Mouse (Mus musculus): ENCODE data around the gene Ppm1f. TPM values are rescaled to one million over a fixed set of nuclear protein-coding genes. Genes with fewer than 3 reads are reported as not detected.

Ppm1f gene
- polyA plus RNA-seq, 1 experiment from 2014 or later = 25.6 TPM

- 37% methylated on average over 7 of the region's 7 CpGs for WGBS
- Histone ChIP-seq H3K9ac (replicated peaks) (peak overlapping the region; percentile 86; the same call in 1 of the 2 replicates), H3K36me3 (peaks cover 4% of the 10 kb centered on the region; the same call in 1 of the 2 replicates), H3K27ac (replicated peaks) (peak overlapping the region; percentile 93), H3K4me1 (peaks cover 20% of the 10 kb centered on the region), H3K27me3 (replicated peaks) (no peaks in the 10 kb centered on the region), H3K4me2 (peak overlapping the region; percentile 73), H3K4me3 (replicated peaks) (peak overlapping the region; percentile 78), H3K9me3 (replicated peaks) (no peaks in the 10 kb centered on the region)
- ATAC-seq (ENCODE audit: low FRiP score) = peak; percentile 69
Measured at GRCm38 (mm10) chr16:16870241-16870616, 26.0 kb upstream of the Ppm1f start.

GRCm38 (mm10) chr16:16870617-16871331 is 25.5 kb upstream of the Ppm1f start, which contains the start of the genes Top3b and Vpreb1:
Gene Top3b (plus strand): TSS chr16:16870736.
Gene Vpreb1 (minus strand): TSS chr16:16870843.
- WGBS = under 1% methylated on average over 49 of the region's 49 CpGs
- Histone ChIP-seq H3K4me3 (replicated peaks) (peak within 1 kb of the TSS; percentile 78), H3K4me1 (peaks cover 20% of the 10 kb centered on the region), H3K27ac (replicated peaks) (peak within 1 kb of the TSS; percentile 93), H3K9ac (replicated peaks) (peak within 1 kb of the TSS; percentile 86), H3K9me3 (replicated peaks) (no peaks in the 10 kb centered on the region), H3K4me2 (peak within 1 kb of the TSS; percentile 73), H3K27me3 (replicated peaks) (no peaks in the 10 kb centered on the region), H3K36me3 (peaks cover 7% of the 10 kb centered on the region)
- ATAC-seq (ENCODE audit: low FRiP score) = peak; percentile 95

- no peak for ATAC-seq (ENCODE audit: low FRiP score)
- peaks cover 83% of the 10 kb centered on the region for H3K36me3 ChIP-seq
- H3K9ac ChIP-seq (replicated peaks) = no peak overlapping the region
- WGBS = 90% methylated on average over 5 of the region's 5 CpGs
- H3K4me2 ChIP-seq = no peak overlapping the region
- H3K4me1 ChIP-seq = no peaks in the 10 kb centered on the region
- H3K27ac ChIP-seq (replicated peaks) = no peak overlapping the region
- H3K4me3 ChIP-seq (replicated peaks) = no peak overlapping the region
- no peaks in the 10 kb centered on the region for H3K9me3 ChIP-seq (replicated peaks)
- no peaks in the 10 kb centered on the region for H3K27me3 ChIP-seq (replicated peaks)
Measured at GRCm38 (mm10) chr16:16879025-16879424, 17.2 kb upstream of the Ppm1f start.

GRCm38 (mm10) chr16:16888341-16888740 is 7.9 kb upstream of the Ppm1f start:
- Histone ChIP-seq H3K4me2 (no peak overlapping the region), H3K4me3 (replicated peaks) (no peak overlapping the region), H3K9ac (replicated peaks) (no peak overlapping the region), H3K9me3 (replicated peaks) (no peaks in the 10 kb centered on the region), H3K27me3 (replicated peaks) (no peaks in the 10 kb centered on the region), H3K36me3 (peaks cover 98% of the 10 kb centered on the region), H3K4me1 (no peaks in the 10 kb centered on the region), H3K27ac (replicated peaks) (no peak overlapping the region)
- WGBS = 100% methylated on average over 1 of the region's 1 CpGs
- ATAC-seq (ENCODE audit: low FRiP score) = no peak

GRCm38 (mm10) chr16:16892366-16892765 is 3.9 kb upstream of the Ppm1f start:
- WGBS = 92% methylated on average over 7 of the region's 7 CpGs
- ATAC-seq (ENCODE audit: low FRiP score) = no peak
- Histone ChIP-seq H3K4me2 (no peak overlapping the region), H3K36me3 (peaks cover 63% of the 10 kb centered on the region), H3K27me3 (replicated peaks) (no peaks in the 10 kb centered on the region), H3K4me1 (peaks cover 11% of the 10 kb centered on the region), H3K27ac (replicated peaks) (no peak overlapping the region), H3K9ac (replicated peaks) (no peak overlapping the region), H3K4me3 (replicated peaks) (no peak overlapping the region), H3K9me3 (replicated peaks) (no peaks in the 10 kb centered on the region)

GRCm38 (mm10) chr16:16896015-16896381 is 271 bp upstream of the Ppm1f start:
- peak overlapping the region; percentile 80 for H3K27ac ChIP-seq (replicated peaks)
- 17% methylated on average over 4 of the region's 4 CpGs for WGBS
- H3K4me3 ChIP-seq (replicated peaks) = peak overlapping the region; percentile 65; the same call in 1 of the 2 replicates

GRCm38 (mm10) chr16:16897056-16897584 is 851 bp downstream of the Ppm1f start:
- Histone ChIP-seq H3K9me3 (replicated peaks) (no peaks in the 10 kb centered on the region), H3K4me3 (replicated peaks) (peak overlapping the region; percentile 65)

More at GRCm38 (mm10) chr16:16896015-16896381, 271 bp upstream of the Ppm1f start:
- Histone ChIP-seq H3K4me2 (peak overlapping the region; percentile 74), H3K9ac (replicated peaks) (peak overlapping the region; percentile 74; the same call in 1 of the 2 replicates), H3K36me3 (peaks cover 28% of the 10 kb centered on the region), H3K4me1 (peaks cover 27% of the 10 kb centered on the region), H3K27me3 (replicated peaks) (no peaks in the 10 kb centered on the region), H3K9me3 (replicated peaks) (no peaks in the 10 kb centered on the region)
- peak; percentile 62 for ATAC-seq (ENCODE audit: low FRiP score)

GRCm38 (mm10) chr16:16902329-16902728 is 6.1 kb downstream of the Ppm1f start:
- no peak overlapping the region for H3K9ac ChIP-seq (replicated peaks)
- no peaks in the 10 kb centered on the region for H3K27me3 ChIP-seq (replicated peaks)
- H3K36me3 ChIP-seq = peaks cover 42% of the 10 kb centered on the region
- H3K4me2 ChIP-seq = no peak overlapping the region
- H3K4me1 ChIP-seq = peaks cover 16% of the 10 kb centered on the region
- no peaks in the 10 kb centered on the region for H3K9me3 ChIP-seq (replicated peaks)
- H3K4me3 ChIP-seq (replicated peaks) = no peak overlapping the region
- no peak overlapping the region for H3K27ac ChIP-seq (replicated peaks)
- ATAC-seq (ENCODE audit: low FRiP score) = no peak
- WGBS = 85% methylated on average over 4 of the region's 4 CpGs

More at GRCm38 (mm10) chr16:16897056-16897584, 851 bp downstream of the Ppm1f start:
- Histone ChIP-seq H3K27ac (replicated peaks) (peak overlapping the region; percentile 80), H3K4me2 (peak overlapping the region; percentile 74), H3K27me3 (replicated peaks) (no peaks in the 10 kb centered on the region), H3K4me1 (peaks cover 27% of the 10 kb centered on the region), H3K36me3 (peaks cover 16% of the 10 kb centered on the region), H3K9ac (replicated peaks) (peak overlapping the region; percentile 74)
- peak; percentile 18; the same call in 1 of the 2 replicates for ATAC-seq (ENCODE audit: low FRiP score)
- 24% methylated on average over 10 of the region's 10 CpGs for WGBS

GRCm38 (mm10) chr16:16903188-16903587 is 6.9 kb downstream of the Ppm1f start:
- no peaks in the 10 kb centered on the region for H3K27me3 ChIP-seq (replicated peaks)
- H3K4me1 ChIP-seq = peaks cover 7% of the 10 kb centered on the region; the same call in 1 of the 2 replicates
- WGBS = 92% methylated on average over 5 of the region's 5 CpGs
- peaks cover 49% of the 10 kb centered on the region for H3K36me3 ChIP-seq
- no peak overlapping the region for H3K9ac ChIP-seq (replicated peaks)
- no peak for ATAC-seq (ENCODE audit: low FRiP score)
- no peak overlapping the region for H3K4me3 ChIP-seq (replicated peaks)
- H3K27ac ChIP-seq (replicated peaks) = no peak overlapping the region
- H3K4me2 ChIP-seq = no peak overlapping the region
- H3K9me3 ChIP-seq (replicated peaks) = no peaks in the 10 kb centered on the region

GRCm38 (mm10) chr16:16907799-16908198 is 11.5 kb downstream of the Ppm1f start:
- no peaks in the 10 kb centered on the region for H3K27me3 ChIP-seq (replicated peaks)
- ATAC-seq (ENCODE audit: low FRiP score) = no peak
- H3K4me1 ChIP-seq = peaks cover 7% of the 10 kb centered on the region; the same call in 1 of the 2 replicates
- no peaks in the 10 kb centered on the region for H3K9me3 ChIP-seq (replicated peaks)
- WGBS = 77% methylated on average over 6 of the region's 6 CpGs
- peaks cover 91% of the 10 kb centered on the region for H3K36me3 ChIP-seq
- no peak overlapping the region for H3K4me3 ChIP-seq (replicated peaks)
- H3K4me2 ChIP-seq = no peak overlapping the region
- H3K9ac ChIP-seq (replicated peaks) = no peak overlapping the region
- no peak overlapping the region for H3K27ac ChIP-seq (replicated peaks)

GRCm38 (mm10) chr16:16911641-16912597 is 15.7 kb downstream of the Ppm1f start:
- Histone ChIP-seq H3K9me3 (replicated peaks) (no peaks in the 10 kb centered on the region), H3K4me1 (peaks cover 7% of the 10 kb centered on the region; the same call in 1 of the 2 replicates), H3K4me2 (no peak overlapping the region), H3K27me3 (replicated peaks) (no peaks in the 10 kb centered on the region), H3K27ac (replicated peaks) (peak overlapping the region; percentile 56), H3K36me3 (peaks cover 93% of the 10 kb centered on the region), H3K4me3 (replicated peaks) (no peak overlapping the region), H3K9ac (replicated peaks) (no peak overlapping the region)
- 30% methylated on average over 13 of the region's 13 CpGs for WGBS
- ATAC-seq (ENCODE audit: low FRiP score) = peak; percentile 89
